Mouse (Mus musculus): ENCODE results near the gene Slc35e2. TPM values are rescaled to one million over a fixed set of nuclear protein-coding genes. Genes with fewer than 3 reads are reported as not detected.
"Not testable (repeated sequence)": the region's sequence is repeated elsewhere in the genome, so short reads cannot be mapped to it uniquely, and the experiment has no call there.

Gene Slc35e2
- total and polyA plus RNA-seq, 2 experiments from 2014 or later: 13.2 to 77.2 TPM

DNA sequence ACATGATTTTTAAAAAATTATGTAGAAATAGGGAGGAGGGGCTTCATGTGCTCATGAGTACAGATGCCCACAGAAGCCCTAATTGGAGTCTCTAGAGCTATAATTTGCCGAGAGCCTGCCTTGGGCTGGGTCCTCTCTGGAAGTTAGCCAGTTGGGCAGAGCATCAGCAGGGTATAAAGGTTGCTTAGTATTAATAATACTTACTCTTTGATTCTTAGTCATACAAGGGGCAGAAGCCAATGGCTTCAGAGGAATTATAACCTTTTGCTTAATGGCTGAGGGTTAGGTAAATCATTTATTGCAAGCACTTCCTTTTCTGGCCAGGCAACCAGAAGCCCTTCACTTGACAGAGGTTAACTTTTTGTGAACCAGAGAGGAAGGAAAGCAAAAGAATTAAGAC is 42.3 kb downstream of the Slc35e2 start:
- no peak for TF ChIP-seq CTCF (IDR thresholded peaks at IDR 0.05; ENCODE audit: low read depth)
- Histone ChIP-seq H3K4me3 (ENCODE audit: low read length) (no peak overlapping the region), H3K27ac (no peak overlapping the region), H3K9me3 (ENCODE audit: low read length) (no peaks in the 10 kb centered on the region), H3K9ac (replicated peaks; ENCODE audit: low read length) (no peak overlapping the region), H3K36me3 (ENCODE audit: insufficient read depth, low read length) (peaks cover 72% of the 10 kb centered on the region), H3K27me3 (ENCODE audit: insufficient read depth, low read length) (no peaks in the 10 kb centered on the region), H3K4me1 (ENCODE audit: insufficient read depth, low read length) (no peaks in the 10 kb centered on the region), H3K4me2 (ENCODE audit: low read depth, low read length) (no peak overlapping the region)
- WGBS: 88% methylated on average over 1 of the region's 1 CpGs
- DNase-seq (ENCODE audit: low spot score) (no peak), ATAC-seq (no peak)

DNA sequence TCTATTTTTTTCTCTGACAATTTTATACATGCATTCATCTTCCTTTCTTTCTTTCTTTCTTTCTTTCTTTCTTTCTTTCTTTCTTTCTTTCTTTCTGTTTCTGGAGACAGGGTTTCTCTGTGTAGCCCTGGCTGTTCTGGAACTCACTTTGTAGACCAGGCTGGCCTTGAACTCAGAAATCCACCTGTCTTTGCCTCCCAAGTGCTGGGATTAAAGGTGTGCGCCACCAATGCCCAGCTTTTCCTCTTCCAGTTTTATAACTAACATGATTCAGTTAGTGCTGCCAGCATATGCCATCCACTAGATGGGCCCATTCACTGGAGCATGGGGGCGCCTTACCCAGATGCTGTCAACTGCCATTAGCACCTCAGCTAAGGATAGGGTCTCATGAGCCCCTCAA is 44.1 kb downstream of the Slc35e2 start, which contains the start of gene Gm10563:
Gm10563 (minus strand) TSS at position 101 of the 400 bp plus-strand sequence.
- not testable (repeated sequence) for H3K4me2 ChIP-seq (ENCODE audit: low read depth, low read length); DNase-seq (ENCODE audit: low spot score); H3K9me3 ChIP-seq (ENCODE audit: low read length); H3K27me3 ChIP-seq (ENCODE audit: insufficient read depth, low read length); H3K4me3 ChIP-seq (ENCODE audit: low read length); H3K9ac ChIP-seq (replicated peaks; ENCODE audit: low read length); H3K4me1 ChIP-seq (ENCODE audit: insufficient read depth, low read length); H3K27ac ChIP-seq; ATAC-seq
- peaks cover 77% of the 10 kb centered on the region for H3K36me3 ChIP-seq (ENCODE audit: insufficient read depth, low read length)
- 95% methylated on average over 2 of the region's 2 CpGs for WGBS

DNA sequence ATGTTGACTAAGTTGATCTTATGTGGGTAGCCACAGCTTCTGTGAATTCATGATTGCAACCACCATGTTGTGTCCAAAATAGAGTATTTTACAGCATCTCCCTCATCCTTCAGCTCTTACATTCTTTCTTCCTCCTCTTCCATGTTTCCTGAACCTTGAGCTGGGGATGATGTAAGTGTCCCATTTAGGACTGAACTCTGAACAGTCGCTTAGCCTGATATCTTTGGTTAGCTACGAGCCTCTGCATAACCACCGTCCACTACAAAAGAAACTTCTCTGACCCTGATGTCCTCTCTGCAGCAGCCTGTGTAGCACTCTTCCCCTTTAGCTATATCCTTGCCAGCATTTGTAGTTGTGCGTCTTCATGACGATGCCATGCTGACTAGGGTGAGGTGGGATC is 44.5 kb downstream of the Slc35e2 start:
- Histone ChIP-seq H3K9me3 (ENCODE audit: low read length) (no peaks in the 10 kb centered on the region), H3K36me3 (ENCODE audit: insufficient read depth, low read length) (peaks cover 77% of the 10 kb centered on the region), H3K9ac (replicated peaks; ENCODE audit: low read length) (no peak overlapping the region), H3K27me3 (ENCODE audit: insufficient read depth, low read length) (no peaks in the 10 kb centered on the region), H3K4me3 (ENCODE audit: low read length) (no peak overlapping the region), H3K4me2 (ENCODE audit: low read depth, low read length) (no peak overlapping the region), H3K4me1 (ENCODE audit: insufficient read depth, low read length) (no peaks in the 10 kb centered on the region), H3K27ac (no peak overlapping the region)
- WGBS: 92% methylated on average over 5 of the region's 5 CpGs
- DNase-seq (ENCODE audit: low spot score): no peak
- no peak for ATAC-seq
- no peak for TF ChIP-seq CTCF (IDR thresholded peaks at IDR 0.05; ENCODE audit: low read depth)

DNA sequence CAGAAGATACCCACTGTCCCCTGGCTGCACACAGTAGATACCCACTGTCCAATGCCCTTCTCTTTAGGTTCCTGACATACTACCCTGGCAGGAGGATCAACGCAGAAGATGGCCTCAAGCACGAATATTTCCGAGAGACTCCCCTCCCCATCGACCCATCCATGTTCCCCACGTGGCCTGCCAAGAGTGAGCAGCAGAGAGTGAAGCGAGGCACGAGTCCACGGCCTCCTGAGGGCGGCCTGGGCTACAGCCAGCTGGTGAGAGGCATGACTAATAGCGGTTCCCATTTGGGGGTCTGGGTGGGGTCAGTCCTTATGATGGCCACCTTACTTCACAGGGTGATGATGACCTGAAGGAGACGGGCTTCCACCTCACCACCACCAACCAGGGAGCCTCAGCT is 48.1 kb downstream of the Slc35e2 start:
- Histone ChIP-seq H3K27ac (no peak overlapping the region), H3K9ac (replicated peaks; ENCODE audit: low read length) (no peak overlapping the region), H3K4me2 (ENCODE audit: low read depth, low read length) (no peak overlapping the region), H3K9me3 (ENCODE audit: low read length) (no peaks in the 10 kb centered on the region), H3K36me3 (ENCODE audit: insufficient read depth, low read length) (peaks cover 55% of the 10 kb centered on the region), H3K27me3 (ENCODE audit: insufficient read depth, low read length) (0 out of 2 replicates have a peak, but pooled peaks cover 6% of the 10 kb centered on the region), H3K4me1 (ENCODE audit: insufficient read depth, low read length) (peaks cover 10% of the 10 kb centered on the region; the same call in 1 of the 2 replicates), H3K4me3 (ENCODE audit: low read length) (no peak overlapping the region)
- DNase-seq (ENCODE audit: low spot score): no peak
- TF ChIP-seq CTCF (IDR thresholded peaks at IDR 0.05; ENCODE audit: low read depth): no peak
- ATAC-seq: no peak
- 83% methylated on average over 11 of the region's 11 CpGs for WGBS

DNA sequence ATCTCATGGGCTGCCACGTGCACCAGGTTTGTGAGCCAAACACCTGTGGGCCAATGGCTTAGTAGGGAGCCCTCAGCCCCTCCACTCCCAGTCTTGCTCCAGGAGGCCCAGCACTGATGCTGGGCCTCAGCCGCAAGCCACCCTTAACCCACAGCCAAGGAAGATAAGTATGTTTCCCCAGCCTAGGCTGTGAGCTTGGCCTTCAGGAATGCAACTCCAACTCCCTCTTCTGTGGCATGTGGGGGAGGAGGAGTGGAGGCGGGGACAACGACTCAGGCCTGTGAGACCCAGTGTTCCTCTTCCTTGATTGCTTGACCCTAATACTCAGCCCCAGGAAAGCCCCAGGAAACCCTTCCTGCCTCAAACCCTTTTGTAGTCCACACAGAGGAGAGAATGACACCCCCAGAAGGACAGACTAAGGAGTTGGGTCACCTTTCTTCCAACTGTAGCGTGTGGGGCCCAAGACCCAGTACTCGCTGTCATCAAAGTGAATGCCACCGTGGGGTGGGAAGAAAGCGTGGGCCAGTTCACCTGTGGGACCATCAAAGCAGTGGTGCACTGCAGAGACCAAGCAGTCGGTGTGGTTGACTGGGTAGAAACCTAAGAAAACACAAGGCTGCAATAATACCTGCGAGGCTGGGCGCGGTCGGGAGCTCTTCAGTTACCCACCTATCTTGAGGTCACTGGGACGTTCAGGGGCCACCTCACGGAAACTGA is 50.5 kb downstream of the Slc35e2 start:
- no peaks in the 10 kb centered on the region for H3K9me3 ChIP-seq (ENCODE audit: low read length)
- H3K4me1 ChIP-seq (ENCODE audit: insufficient read depth, low read length): peaks cover 10% of the 10 kb centered on the region; the same call in 1 of the 2 replicates
- no peak overlapping the region for H3K9ac ChIP-seq (replicated peaks; ENCODE audit: low read length)
- no peak for DNase-seq (ENCODE audit: low spot score)
- no peak overlapping the region for H3K4me2 ChIP-seq (ENCODE audit: low read depth, low read length)
- no peak overlapping the region for H3K4me3 ChIP-seq (ENCODE audit: low read length)
- H3K27ac ChIP-seq: no peak overlapping the region
- no peak for ATAC-seq
- peaks cover 58% of the 10 kb centered on the region for H3K36me3 ChIP-seq (ENCODE audit: insufficient read depth, low read length)
- H3K27me3 ChIP-seq (ENCODE audit: insufficient read depth, low read length): peaks cover 17% of the 10 kb centered on the region; the same call in 1 of the 2 replicates
- 72% methylated on average over 15 of the region's 15 CpGs for WGBS
- TF ChIP-seq CTCF (IDR thresholded peaks at IDR 0.05; ENCODE audit: low read depth): no peak

DNA sequence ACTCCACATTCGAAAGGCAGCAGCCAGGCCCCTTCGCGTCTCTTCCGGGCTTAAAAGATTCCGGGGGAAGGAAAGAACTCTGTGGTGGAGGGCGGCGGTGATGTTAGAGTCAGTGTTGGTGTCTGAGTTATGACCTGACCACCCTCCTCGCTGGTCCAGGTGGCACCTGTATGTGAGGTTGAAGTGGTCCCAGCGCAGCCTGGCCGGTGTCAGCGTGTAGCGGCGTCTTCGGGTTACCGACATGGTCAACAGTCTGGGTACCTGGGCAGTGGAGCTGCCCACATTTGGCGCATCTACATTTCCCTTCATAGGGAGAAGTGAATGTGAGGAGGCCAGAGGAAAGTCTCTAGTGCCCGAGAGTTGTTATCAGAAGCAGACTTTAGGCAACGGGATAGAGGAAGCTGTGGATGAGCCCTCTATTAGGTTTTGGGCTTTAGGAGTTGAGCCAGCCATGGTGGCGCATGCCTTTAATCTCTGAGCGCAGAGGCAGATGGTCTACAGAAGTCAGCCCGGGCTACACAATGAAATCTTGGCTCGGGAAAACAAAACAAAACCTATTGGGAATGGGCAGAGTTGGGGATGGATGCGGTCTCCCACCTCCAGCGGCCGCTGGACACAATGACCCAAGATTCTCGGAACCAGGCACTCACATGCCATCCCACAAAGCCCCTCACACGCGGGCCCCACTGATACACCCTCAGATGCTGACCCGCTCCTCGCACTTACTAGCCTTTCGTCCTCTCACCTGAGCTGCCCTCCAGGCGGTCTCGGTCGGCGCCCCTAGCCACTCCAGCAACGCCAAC is 51.3 kb downstream of the Slc35e2 start:
- Histone ChIP-seq H3K9ac (replicated peaks; ENCODE audit: low read length) (peak overlapping the region; percentile 45), H3K27ac (no peak overlapping the region), H3K4me3 (ENCODE audit: low read length) (peak overlapping the region; percentile 37), H3K4me1 (ENCODE audit: insufficient read depth, low read length) (peaks cover 10% of the 10 kb centered on the region; the same call in 1 of the 2 replicates), H3K9me3 (ENCODE audit: low read length) (no peaks in the 10 kb centered on the region), H3K36me3 (ENCODE audit: insufficient read depth, low read length) (peaks cover 52% of the 10 kb centered on the region), H3K4me2 (ENCODE audit: low read depth, low read length) (peak overlapping the region; percentile 72), H3K27me3 (ENCODE audit: insufficient read depth, low read length) (peaks cover 17% of the 10 kb centered on the region; the same call in 1 of the 2 replicates)
- TF ChIP-seq CTCF (IDR thresholded peaks at IDR 0.05; ENCODE audit: low read depth): 0 out of 2 replicates have a peak, but pooled peaks have one; percentile 1
- DNase-seq (ENCODE audit: low spot score) (peak; percentile 20), ATAC-seq (no peak)
- whole genome bisulfite sequencing: 25% methylated on average over 36 of the region's 36 CpGs

Measured in hindbrain, postnatal 0 days (tissue).